Mouse (Mus musculus): Measurements from ENCODE around the gene Eng.
A peak's percentile ranks its signal among the peaks of the same experiment; 100 is the strongest.

Gene Eng

GRCm38 (mm10) chr2:32621517-32621859 is 24.9 kb upstream of the Eng start, which contains the start of gene Ak1:
Gene Ak1 (plus strand): TSS chr2:32621758.
- DNase-seq (ENCODE audit: low read depth, low spot score) = no peak

GRCm38 (mm10) chr2:32624111-32624748 is 22.2 kb upstream of the Eng start:
- no peak for DNase-seq (ENCODE audit: low read depth, low spot score)

- DNase-seq (ENCODE audit: low read depth, low spot score) = peak; percentile 28
These were observed 21.1 kb upstream of the Eng start for GRCm38 (mm10) chr2:32625212-32625872.

- no peak for DNase-seq (ENCODE audit: low read depth, low spot score)
These were observed 20.3 kb upstream of the Eng start for GRCm38 (mm10) chr2:32625873-32626694.

GRCm38 (mm10) chr2:32627266-32628043 is 18.9 kb upstream of the Eng start:
- DNase-seq (ENCODE audit: low read depth, low spot score) = no peak

GRCm38 (mm10) chr2:32628044-32628550 is 18.3 kb upstream of the Eng start:
- DNase-seq (ENCODE audit: low read depth, low spot score) = no peak

GRCm38 (mm10) chr2:32628729-32629128 is 17.7 kb upstream of the Eng start:
- no peak for DNase-seq (ENCODE audit: low read depth, low spot score)

GRCm38 (mm10) chr2:32629276-32629976 is 17.0 kb upstream of the Eng start:
- no peak for DNase-seq (ENCODE audit: low read depth, low spot score)

GRCm38 (mm10) chr2:32630036-32630435 is 16.4 kb upstream of the Eng start:
- no peak for DNase-seq (ENCODE audit: low read depth, low spot score)

- DNase-seq (ENCODE audit: low read depth, low spot score) = no peak
These were observed 15.3 kb upstream of the Eng start for GRCm38 (mm10) chr2:32631046-32631445.

GRCm38 (mm10) chr2:32631737-32632394 is 14.5 kb upstream of the Eng start:
- peak; percentile 75 for DNase-seq (ENCODE audit: low read depth, low spot score)

- no peak for DNase-seq (ENCODE audit: low read depth, low spot score)
These were observed 12.7 kb upstream of the Eng start for GRCm38 (mm10) chr2:32633660-32634059.

- DNase-seq (ENCODE audit: low read depth, low spot score) = no peak
These were observed 11.9 kb upstream of the Eng start for GRCm38 (mm10) chr2:32634277-32635105.

GRCm38 (mm10) chr2:32636617-32637016 is 9.8 kb upstream of the Eng start:
- DNase-seq (ENCODE audit: low read depth, low spot score) = no peak

GRCm38 (mm10) chr2:32637778-32638281 is 8.6 kb upstream of the Eng start:
- peak; percentile 43 for DNase-seq (ENCODE audit: low read depth, low spot score)

GRCm38 (mm10) chr2:32639632-32640031 is 6.8 kb upstream of the Eng start:
- DNase-seq (ENCODE audit: low read depth, low spot score) = no peak

- DNase-seq (ENCODE audit: low read depth, low spot score) = no peak
These were observed 5.8 kb upstream of the Eng start for GRCm38 (mm10) chr2:32640550-32641051.

GRCm38 (mm10) chr2:32641810-32642209 is 4.6 kb upstream of the Eng start:
- DNase-seq (ENCODE audit: low read depth, low spot score) = no peak

GRCm38 (mm10) chr2:32642813-32643212 is 3.6 kb upstream of the Eng start:
- DNase-seq (ENCODE audit: low read depth, low spot score) = no peak

Data from A20 (cell line).